Mouse (Mus musculus): ENCODE measurements around the gene Gstm6.

- TF ChIP-seq CTCF (IDR thresholded peaks at IDR 0.05; ENCODE audit: borderline replicate concordance, control insufficient read depth, extremely low read depth, insufficient read depth, low read length, poor library complexity) (no peak), POLR2A (IDR thresholded peaks at IDR 0.05; ENCODE audit: control insufficient read depth, extremely low read depth, insufficient read depth, low read length, poor library complexity) (no peak)
Observed at GRCm38 (mm10) chr3:107966631-107967030, 23.1 kb upstream of the Gstm6 start.
